Mouse (Mus musculus) megakaryocyte, embryonic 14.5 days (primary cell): Measurements from ENCODE around the gene Rhob. TPM values are rescaled to one million over a fixed set of nuclear protein-coding genes. Genes with fewer than 3 reads are reported as not detected.
A peak's percentile ranks its signal among the peaks of the same experiment; 100 is the strongest.
"Not testable (repeated sequence)": the region's sequence is repeated elsewhere in the genome, so short reads cannot be mapped to it uniquely, and the experiment has no call there.

Experiments used
- H3K27me3 ChIP-seq: replicated peaks from 2 replicates; pipeline ENCODE3; 2012; ENCODE audit warnings: inconsistent platforms
- H3K36me3 ChIP-seq: replicated peaks from 2 replicates; pipeline ENCODE3; 2012; ENCODE audit warnings: low read length, inconsistent platforms, mixed read lengths
- H3K4me1 ChIP-seq: 2 replicates; pipeline ENCODE4 v1.6.1; 2012; ENCODE audit warnings: inconsistent platforms
- H3K4me3 ChIP-seq: replicated peaks from 2 replicates; pipeline ENCODE3; 2012; ENCODE audit warnings: moderate library complexity, mild to moderate bottlenecking, inconsistent platforms
- H3K9me3 ChIP-seq: 2 replicates; pipeline ENCODE4 v1.6.1; 2012; ENCODE audit warnings: inconsistent platforms
- FLI1 ChIP-seq: IDR thresholded peaks from 2 replicates; pipeline ENCODE4 v1.6.1; 2012; ENCODE audit warnings: low read length, inconsistent platforms, mixed read lengths
- GATA1 ChIP-seq: IDR thresholded peaks from 3 replicates; pipeline ENCODE4 v1.6.1; 2012; ENCODE audit warnings: mixed read lengths, low read length, inconsistent platforms, borderline replicate concordance
- polyA plus RNA-seq: library from polyadenylated mRNA; stranded (reverse); fragments of >175 nt; gene quantifications from 2 replicates; pipeline ENCODE4 v1.2.3, GENCODE M21; 2012; ENCODE audit warnings: low replicate concordance; ENCODE audit not compliant: insufficient read depth

Rhob gene
- polyA plus RNA-seq, 1 experiment, result 146 TPM

DNA sequence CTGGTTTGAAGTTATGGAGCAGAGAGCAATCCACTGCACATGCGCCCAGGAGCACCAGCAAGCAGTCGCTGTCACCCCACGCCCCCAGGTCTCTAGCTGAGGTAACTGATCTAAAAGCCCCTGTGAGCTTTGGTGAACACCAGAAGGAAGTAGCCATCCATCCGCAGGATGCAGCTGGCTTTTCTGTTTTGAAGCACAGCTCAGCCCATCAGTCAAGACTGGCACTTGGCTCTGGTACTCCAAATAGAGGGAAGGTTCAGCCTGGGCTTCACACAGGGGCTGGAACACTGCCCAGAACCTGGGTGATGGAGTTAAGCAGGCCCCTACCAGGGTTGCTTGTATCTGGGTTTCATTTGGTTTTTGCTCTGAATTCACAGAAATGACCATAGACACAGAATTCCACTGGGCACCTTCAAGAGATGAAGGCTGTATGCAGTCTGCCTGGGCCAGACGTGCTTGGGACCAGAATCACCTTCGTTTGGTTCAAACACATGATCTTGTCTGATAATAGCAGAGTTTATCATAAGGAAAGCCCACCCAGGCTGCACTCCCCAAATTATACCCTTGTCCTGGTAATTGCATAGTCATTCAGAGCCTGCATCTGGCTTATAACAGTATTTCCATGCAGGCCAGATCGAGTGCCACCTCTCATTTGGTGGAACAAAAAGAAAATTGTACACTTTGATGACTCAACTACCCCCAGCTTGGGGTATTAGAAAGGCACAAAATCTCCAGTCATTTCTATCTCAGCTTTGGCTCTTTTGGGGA is 27.0 kb downstream of the Rhob start:
- no peaks in the 10 kb centered on the region for H3K27me3 ChIP-seq
- TF ChIP-seq FLI1 (no peak), GATA1 (no peak)
- peak overlapping the region; percentile 36 for H3K4me3 ChIP-seq
- no peaks in the 10 kb centered on the region for H3K9me3 ChIP-seq
- H3K4me1 ChIP-seq, result peaks cover 94% of the 10 kb centered on the region
- no peaks in the 10 kb centered on the region for H3K36me3 ChIP-seq

DNA sequence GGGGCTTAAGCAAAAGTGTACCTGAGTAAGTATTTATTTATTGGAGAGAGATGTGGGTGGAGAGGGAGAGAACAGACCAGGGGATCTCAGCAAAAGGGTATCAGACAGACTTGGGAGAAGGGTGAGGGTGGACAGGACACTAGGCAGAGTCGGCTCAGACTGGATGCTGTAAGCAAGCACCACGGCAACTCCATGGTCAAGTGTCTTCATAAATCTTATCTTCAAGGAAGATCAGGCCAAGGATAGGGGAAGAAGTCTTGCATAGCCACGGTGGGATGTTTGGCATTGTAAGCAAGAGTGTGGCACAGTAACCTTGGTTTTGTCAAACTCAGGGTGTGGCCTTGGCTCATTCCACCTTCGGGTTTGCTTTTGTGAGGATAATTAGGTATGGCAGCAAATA is 27.8 kb downstream of the Rhob start:
- TF ChIP-seq FLI1 (no peak), GATA1 (no peak)
- no peaks in the 10 kb centered on the region for H3K27me3 ChIP-seq
- H3K9me3 ChIP-seq, result no peaks in the 10 kb centered on the region
- H3K4me3 ChIP-seq, result no peak overlapping the region
- H3K4me1 ChIP-seq, result peaks cover 94% of the 10 kb centered on the region
- H3K36me3 ChIP-seq, result no peaks in the 10 kb centered on the region

DNA sequence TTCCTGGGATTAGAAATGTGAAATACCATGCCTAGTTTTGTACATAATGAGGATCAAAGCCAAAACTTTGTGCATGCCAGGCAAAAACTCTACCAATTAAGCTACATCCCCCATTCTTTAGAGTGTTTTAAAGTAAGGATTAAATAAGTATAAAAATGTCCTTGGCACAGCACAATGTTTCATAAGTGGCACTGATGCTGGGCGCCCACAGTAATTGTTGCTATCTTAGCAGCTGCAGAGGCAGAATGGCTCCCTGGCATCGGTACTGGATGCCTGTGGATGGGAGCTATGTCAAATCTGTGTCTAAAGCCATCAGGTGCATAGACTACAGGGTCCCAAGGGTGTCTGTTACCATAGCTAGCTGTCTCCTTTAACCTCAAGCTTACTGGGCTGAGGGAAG is 28.8 kb downstream of the Rhob start:
- Histone ChIP-seq H3K9me3 (no peaks in the 10 kb centered on the region), H3K36me3 (no peaks in the 10 kb centered on the region), H3K27me3 (peaks cover under 1% of the 10 kb centered on the region), H3K4me1 (peaks cover 94% of the 10 kb centered on the region), H3K4me3 (no peak overlapping the region)
- TF ChIP-seq GATA1 (no peak), FLI1 (no peak)

DNA sequence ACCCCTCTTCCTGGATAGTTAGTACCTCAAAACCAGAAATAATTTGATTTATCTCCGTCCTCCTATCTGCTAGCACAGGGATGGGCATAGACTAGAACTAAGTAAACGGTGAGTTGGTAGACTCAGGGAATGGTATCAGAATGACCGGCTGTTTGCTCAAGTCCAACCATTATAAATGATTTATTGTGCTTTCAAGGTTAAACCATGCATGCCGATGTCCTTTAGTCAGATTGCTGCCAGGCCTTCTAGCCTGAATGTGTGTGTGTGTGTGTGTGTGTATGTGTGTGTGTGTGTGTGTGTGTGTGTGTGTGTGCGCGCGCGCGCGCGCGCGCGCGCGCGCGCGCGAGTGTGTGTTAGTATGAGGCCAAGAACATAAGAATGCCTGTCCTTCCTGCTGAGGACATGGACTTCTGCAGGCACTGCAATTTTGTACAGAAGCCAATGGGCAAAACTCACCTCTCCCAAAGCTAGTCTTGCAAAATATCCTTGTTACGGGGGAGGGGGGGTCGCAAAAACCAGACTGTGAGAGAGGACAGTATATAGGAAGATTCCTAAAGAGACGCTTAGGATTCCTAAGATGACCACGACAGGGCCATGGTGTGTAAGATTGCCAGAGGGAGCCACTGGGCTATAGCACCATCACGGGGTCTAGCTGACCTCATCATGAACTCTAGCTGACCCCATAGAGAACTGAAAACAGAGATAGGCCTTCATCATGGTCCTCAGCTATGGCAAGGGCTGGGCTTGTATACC is 29.9 kb downstream of the Rhob start:
- Histone ChIP-seq H3K4me1 (peaks cover 86% of the 10 kb centered on the region), H3K4me3 (no peak overlapping the region), H3K9me3 (no peaks in the 10 kb centered on the region), H3K36me3 (no peaks in the 10 kb centered on the region), H3K27me3 (peaks cover 8% of the 10 kb centered on the region)
- TF ChIP-seq GATA1 (no peak), FLI1 (no peak)

DNA sequence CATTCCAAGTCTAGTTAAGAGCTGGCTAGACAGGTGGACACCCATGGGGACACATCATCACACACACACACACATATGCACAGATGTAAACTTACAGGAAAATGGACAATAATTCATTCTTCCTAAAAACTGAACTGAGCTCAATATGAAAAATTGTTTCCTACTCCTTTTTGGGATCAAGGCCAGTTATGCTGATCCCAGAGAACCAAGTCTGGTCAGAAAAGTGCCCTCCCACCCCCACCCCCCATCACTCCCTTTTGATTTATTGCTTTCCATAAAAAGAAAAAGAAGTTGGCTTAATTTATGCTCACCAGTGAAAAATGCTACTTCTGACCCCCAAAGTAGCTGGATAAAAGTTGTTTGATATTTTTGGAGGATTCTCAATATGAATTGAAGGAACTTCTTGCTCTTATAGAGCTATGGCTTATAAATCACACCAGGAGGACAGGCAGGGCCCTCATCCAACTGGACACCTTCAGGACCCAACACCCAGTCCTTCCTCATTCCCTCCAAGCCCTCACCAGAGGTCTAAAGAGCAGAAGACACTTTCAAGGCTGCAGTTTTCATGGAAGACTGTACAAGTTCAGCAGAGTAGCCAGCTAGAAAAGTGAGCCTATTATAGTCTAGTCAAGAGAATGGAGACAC is 31.5 kb downstream of the Rhob start:
- Histone ChIP-seq H3K27me3 (peaks cover 19% of the 10 kb centered on the region), H3K4me3 (no peak overlapping the region), H3K4me1 (peaks cover 77% of the 10 kb centered on the region), H3K36me3 (no peaks in the 10 kb centered on the region), H3K9me3 (no peaks in the 10 kb centered on the region)
- TF ChIP-seq FLI1 (no peak), GATA1 (no peak)

DNA sequence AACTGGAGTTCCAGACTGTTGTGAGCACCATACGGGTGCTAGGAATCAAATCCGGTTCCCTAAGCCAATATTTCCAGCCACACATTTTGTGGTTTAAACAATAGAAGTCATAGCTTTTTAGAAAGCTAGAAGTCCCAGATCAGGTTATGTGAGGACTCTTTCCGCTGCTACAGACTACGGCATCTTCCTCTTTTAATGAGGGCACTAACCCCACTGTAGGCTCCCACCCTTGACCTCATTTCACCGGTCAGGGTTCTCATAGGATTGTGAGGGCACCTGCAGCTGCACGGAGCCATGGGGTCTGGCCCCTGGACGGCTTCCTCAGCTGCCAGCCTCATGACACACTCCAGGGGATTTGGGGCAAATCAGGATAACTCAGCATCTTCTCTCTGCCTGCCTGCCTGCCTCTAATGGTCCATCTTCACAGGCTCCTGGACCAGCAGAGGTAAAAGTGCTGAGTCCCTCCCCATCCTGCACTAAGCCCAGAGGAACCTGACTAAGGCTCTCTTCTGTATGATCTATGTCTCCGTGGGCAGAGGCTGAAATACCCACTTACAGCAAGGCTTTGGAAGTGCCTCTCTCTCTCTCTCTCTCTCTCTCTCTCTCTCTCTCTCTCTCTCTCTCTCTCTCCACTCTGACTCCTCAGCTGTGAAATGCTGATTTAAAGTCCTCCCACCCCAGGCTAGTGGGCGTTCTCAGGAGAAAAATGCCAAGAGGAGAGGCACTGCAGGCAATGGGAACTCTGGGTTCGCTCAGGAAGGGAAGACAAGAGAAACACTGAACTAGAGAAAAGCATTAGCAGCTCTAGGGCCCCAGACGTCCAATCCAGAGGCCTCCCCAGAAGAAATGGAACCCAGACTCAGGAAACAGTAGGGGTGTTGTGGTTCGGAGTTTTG is 32.5 kb downstream of the Rhob start:
- H3K36me3 ChIP-seq, result no peaks in the 10 kb centered on the region
- peaks cover 77% of the 10 kb centered on the region for H3K4me1 ChIP-seq
- no peaks in the 10 kb centered on the region for H3K9me3 ChIP-seq
- TF ChIP-seq FLI1, result no peak
- no peak for TF ChIP-seq GATA1
- H3K4me3 ChIP-seq, result peak overlapping the region; percentile 38
- H3K27me3 ChIP-seq, result peaks cover 26% of the 10 kb centered on the region

GRCm38 (mm10) chr12:8465680-8466079 is 34.1 kb downstream of the Rhob start:
- H3K27me3 ChIP-seq, result peaks cover 26% of the 10 kb centered on the region
- H3K4me1 ChIP-seq, result peaks cover 66% of the 10 kb centered on the region
- no peaks in the 10 kb centered on the region for H3K36me3 ChIP-seq
- no peaks in the 10 kb centered on the region for H3K9me3 ChIP-seq
- TF ChIP-seq FLI1 (no peak), GATA1 (no peak)
- H3K4me3 ChIP-seq, result no peak overlapping the region

DNA sequence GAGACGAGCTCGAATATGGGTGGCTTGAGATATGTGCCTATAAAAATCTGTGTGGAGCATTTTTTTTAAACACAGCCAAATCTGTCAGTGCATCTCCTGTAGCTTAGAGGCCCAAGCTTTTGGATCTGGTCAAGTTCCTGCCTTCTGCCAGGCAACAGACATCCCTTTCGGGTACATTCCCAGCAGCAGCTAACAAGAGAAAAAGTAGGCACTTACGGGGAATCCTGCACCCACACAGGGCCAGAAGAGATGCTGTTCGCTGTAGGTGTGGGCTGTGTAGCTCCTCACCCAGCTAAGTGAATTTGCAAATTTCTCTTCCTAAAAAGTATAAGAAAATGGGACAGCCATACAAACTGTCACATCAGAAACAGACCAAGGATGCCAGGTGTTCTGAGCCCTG is 34.8 kb downstream of the Rhob start:
- H3K4me1 ChIP-seq, result peaks cover 68% of the 10 kb centered on the region
- H3K27me3 ChIP-seq, result peaks cover 26% of the 10 kb centered on the region
- no peaks in the 10 kb centered on the region for H3K36me3 ChIP-seq
- no peak for TF ChIP-seq FLI1
- TF ChIP-seq GATA1, result no peak
- no peaks in the 10 kb centered on the region for H3K9me3 ChIP-seq
- H3K4me3 ChIP-seq, result no peak overlapping the region

DNA sequence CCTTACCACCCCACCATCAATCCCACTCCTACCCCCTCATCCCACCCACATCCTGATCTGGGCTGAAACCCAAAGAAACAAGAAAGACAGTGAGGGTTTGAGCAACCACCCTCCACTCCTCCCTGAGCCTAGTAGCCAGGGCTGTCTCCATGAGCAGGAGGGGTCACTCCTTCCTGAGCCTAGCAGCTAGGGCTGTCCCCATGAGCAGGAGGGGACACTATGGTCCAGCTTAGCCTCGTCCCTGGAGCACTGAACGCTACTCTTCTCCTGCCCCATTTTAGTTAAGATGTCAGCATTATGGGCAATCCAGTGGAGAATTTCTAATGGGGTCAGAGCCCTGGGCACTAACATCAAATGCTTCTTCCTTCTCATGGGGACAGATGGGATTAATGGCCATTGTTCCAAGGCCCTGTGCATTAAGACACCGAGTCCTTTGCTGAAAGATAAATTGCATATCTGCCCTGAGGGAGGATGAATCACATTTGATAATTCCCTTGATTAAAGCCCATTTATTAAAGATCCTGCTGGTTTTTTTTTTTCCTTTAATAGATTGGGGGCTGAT is 36.1 kb downstream of the Rhob start:
- no peaks in the 10 kb centered on the region for H3K9me3 ChIP-seq
- peaks cover 61% of the 10 kb centered on the region for H3K4me1 ChIP-seq
- no peak overlapping the region for H3K4me3 ChIP-seq
- peaks cover 26% of the 10 kb centered on the region for H3K27me3 ChIP-seq
- H3K36me3 ChIP-seq, result no peaks in the 10 kb centered on the region
- TF ChIP-seq FLI1 (no peak), GATA1 (no peak)

GRCm38 (mm10) chr12:8462533-8462932 is 37.3 kb downstream of the Rhob start:
- Histone ChIP-seq H3K27me3 (peaks cover 26% of the 10 kb centered on the region), H3K36me3 (no peaks in the 10 kb centered on the region), H3K4me3 (no peak overlapping the region), H3K9me3 (no peaks in the 10 kb centered on the region), H3K4me1 (peaks cover 53% of the 10 kb centered on the region)
- TF ChIP-seq GATA1 (no peak), FLI1 (no peak)

GRCm38 (mm10) chr12:8461575-8461974 is 38.2 kb downstream of the Rhob start:
- H3K4me3 ChIP-seq, H3K36me3 ChIP-seq, H3K9me3 ChIP-seq: not testable (repeated sequence)
- peaks cover 30% of the 10 kb centered on the region for H3K27me3 ChIP-seq
- peaks cover 52% of the 10 kb centered on the region for H3K4me1 ChIP-seq
